Mouse (Mus musculus) ES-E14 (cell line): ENCODE data around the gene Igfn1. TPM values are rescaled to one million over a fixed set of nuclear protein-coding genes. Genes with fewer than 3 reads are reported as not detected.
A peak's percentile ranks its signal among the peaks of the same experiment; 100 is the strongest.

Source experiments
- DNase-seq: peaks from one replicate; pipeline ENCODE4 v3.0.0-alpha.2; 2013; ENCODE audit warnings: low read depth, low spot score
- H3K27ac ChIP-seq: 2 replicates; pipeline ENCODE4 v1.5.1; 2012; ENCODE audit warnings: low read depth, mild to moderate bottlenecking, low read length, moderate library complexity, mixed read lengths; ENCODE audit not compliant: poor library complexity, insufficient read depth, severe bottlenecking
- H3K36me3 ChIP-seq: 2 replicates; pipeline ENCODE4 v1.6.1; 2012; ENCODE audit warnings: mild to moderate bottlenecking, low read length, moderate library complexity, mixed read lengths; ENCODE audit not compliant: control insufficient read depth, poor library complexity, insufficient read depth, severe bottlenecking
- H3K4me1 ChIP-seq, 2 experiments: fragments of 150-350 bp in 1 of 2; sonication (generic) in 1 of 2; 2 replicates each; pipeline ENCODE4 v1.6.1; 2012; ENCODE audit warnings: low read length in 2 of 2, mild to moderate bottlenecking in 1 of 2, mixed read lengths in 1 of 2; ENCODE audit not compliant: control insufficient read depth in 2 of 2, insufficient read depth in 2 of 2, poor library complexity in 1 of 2
- H3K4me3 ChIP-seq, 2 experiments: fragments of 150-350 bp in 1 of 2; sonication (generic) in 1 of 2; 2 replicates each; pipeline ENCODE4 v1.5.1; 2012; ENCODE audit warnings: low read length in 2 of 2, low read depth in 1 of 2, mild to moderate bottlenecking in 1 of 2, mixed read lengths in 1 of 2; ENCODE audit not compliant: insufficient read depth in 1 of 2, poor library complexity in 1 of 2, severe bottlenecking in 1 of 2
- H3K9ac ChIP-seq: 2 replicates; pipeline ENCODE4 v1.6.1; 2012; ENCODE audit warnings: low read depth, mild to moderate bottlenecking, low read length, mixed read lengths; ENCODE audit not compliant: poor library complexity, insufficient read depth, severe bottlenecking
- H3K9me3 ChIP-seq: fragments of 150-350 bp; sonication (generic); 2 replicates; pipeline ENCODE4 v1.6.1; 2012; ENCODE audit warnings: low read depth, mild to moderate bottlenecking, low read length; ENCODE audit not compliant: control insufficient read depth, insufficient read depth
- CHD2 ChIP-seq: IDR thresholded peaks from 2 replicates; pipeline ENCODE4 v1.6.1; 2014; ENCODE audit warnings: mild to moderate bottlenecking, low read depth, low read length, inconsistent platforms
- HCFC1 ChIP-seq: IDR thresholded peaks from 2 replicates; pipeline ENCODE4 v1.6.1; 2012; ENCODE audit warnings: low read length, inconsistent platforms, borderline replicate concordance; ENCODE audit not compliant: insufficient read depth
- MAFK ChIP-seq: IDR thresholded peaks from 2 replicates; pipeline ENCODE4 v1.6.1; 2014; ENCODE audit warnings: mild to moderate bottlenecking, low read depth, low read length, inconsistent platforms; ENCODE audit not compliant: insufficient read depth
- ZC3H11A ChIP-seq: IDR thresholded peaks from 2 replicates; pipeline ENCODE4 v1.6.1; 2012; ENCODE audit warnings: low read depth, mild to moderate bottlenecking, inconsistent platforms, low read length, borderline replicate concordance
- ZNF384 ChIP-seq: IDR thresholded peaks from 2 replicates; pipeline ENCODE4 v1.6.1; 2012; ENCODE audit warnings: low read depth, low read length, inconsistent platforms
- in situ Hi-C, 2 experiments: fragments of 600-800 bp; cut with MboI; formaldehyde crosslinking; loops; one replicate each; pipeline ENCODE4 v1.15.1; 2025; ENCODE audit warnings: low sequenced_read_pairs in 2 of 2, inconsistent platforms in 1 of 2; ENCODE audit not compliant: unreplicated experiment in 2 of 2
- total RNA-seq: library from RNA; depleted of rRNA; stranded (reverse); fragments of 300-350 nt; gene quantifications from 2 replicates; pipeline ENCODE4 v1.2.3, GENCODE M21; 2012

Gene Igfn1
- total RNA-seq, 1 experiment, result 0.04 TPM

DNA sequence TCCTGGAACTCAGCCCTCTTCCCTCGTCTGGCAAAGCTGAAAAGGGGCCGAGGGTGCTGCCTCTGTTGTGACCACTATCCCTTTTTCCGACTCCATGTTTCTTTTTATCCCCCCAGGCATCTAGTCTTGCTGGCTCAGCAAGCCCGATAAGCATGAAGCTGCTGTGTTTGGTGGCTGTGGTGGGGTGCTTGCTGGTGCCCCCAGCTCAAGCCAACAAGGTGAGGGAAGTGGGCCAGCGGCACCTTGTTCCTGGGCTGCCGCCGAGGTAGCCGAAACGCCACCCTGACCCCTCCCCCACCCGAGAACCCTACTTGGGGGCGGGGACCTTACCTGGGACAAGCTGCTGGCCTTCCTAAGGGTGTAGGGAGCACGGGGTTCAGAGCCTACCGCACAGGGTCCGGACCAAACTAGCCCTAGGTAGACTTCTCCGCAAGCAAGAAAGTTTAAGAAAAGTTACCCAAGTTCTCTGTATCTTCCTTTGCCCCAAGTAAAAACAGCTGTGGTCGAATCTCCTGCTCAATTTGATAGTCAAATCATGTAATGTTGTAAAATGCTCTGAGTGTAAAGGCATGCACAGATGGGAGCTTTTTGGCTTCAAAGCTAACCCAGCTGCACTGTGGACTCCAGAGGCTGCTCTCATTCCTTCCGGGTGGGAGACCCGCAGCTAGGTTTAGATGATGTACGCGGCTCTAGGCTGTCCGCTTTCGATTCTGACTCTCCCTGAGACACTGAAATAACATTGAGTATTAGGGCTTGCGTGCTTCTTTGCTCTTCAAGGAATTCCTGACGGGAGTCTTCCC lies 12.4 kb upstream of the Igfn1 start:
- in situ Hi-C loops, result no loop called here
- DNase-seq, result peak; percentile 30
- Histone ChIP-seq H3K4me3 (peak overlapping the region; percentile 73 to 88), H3K36me3 (peaks cover 4% of the 10 kb centered on the region; the same call in 1 of the 2 replicates), H3K9ac (peak overlapping the region; percentile 88), H3K4me1 (peaks cover 0 to 7% of the 10 kb centered on the region in 2 experiments), H3K9me3 (no peaks in the 10 kb centered on the region), H3K27ac (no peak overlapping the region)
- TF ChIP-seq MAFK (no peak), HCFC1 (no peak), ZNF384 (no peak), ZC3H11A (no peak), CHD2 (no peak)

DNA sequence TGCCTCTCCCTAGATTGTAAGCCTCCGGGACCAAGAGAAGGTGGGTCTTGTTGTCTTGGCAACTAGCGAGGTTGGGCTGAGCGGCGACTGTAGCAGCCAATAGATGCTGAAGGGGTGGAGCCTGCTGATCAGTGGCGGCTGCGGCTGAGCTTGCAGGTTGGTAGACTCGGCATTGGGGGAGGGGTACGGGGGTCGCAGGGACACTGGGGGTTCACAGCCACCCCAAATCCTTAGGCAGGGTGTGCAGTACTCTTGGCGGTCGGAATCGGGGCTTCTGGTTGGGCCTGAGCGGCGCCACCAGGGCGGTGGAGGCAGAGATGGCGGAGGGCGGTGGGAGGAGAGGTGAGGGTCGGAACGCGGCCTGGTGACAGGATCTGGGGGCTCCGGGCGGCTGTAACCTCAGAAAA lies 11.8 kb upstream of the Igfn1 start:
- Histone ChIP-seq H3K4me3 (peak overlapping the region; percentile 73 to 88), H3K9me3 (no peaks in the 10 kb centered on the region), H3K4me1 (peaks cover 0 to 7% of the 10 kb centered on the region in 2 experiments), H3K27ac (no peak overlapping the region), H3K36me3 (peaks cover 4% of the 10 kb centered on the region; the same call in 1 of the 2 replicates), H3K9ac (peak overlapping the region; percentile 88)
- DNase-seq, result peak; percentile 94
- TF ChIP-seq CHD2 (peak; percentile 70; the same call in 1 of the 2 replicates), HCFC1 (no peak), MAFK (no peak)
- in situ Hi-C loops, result no loop called here

DNA sequence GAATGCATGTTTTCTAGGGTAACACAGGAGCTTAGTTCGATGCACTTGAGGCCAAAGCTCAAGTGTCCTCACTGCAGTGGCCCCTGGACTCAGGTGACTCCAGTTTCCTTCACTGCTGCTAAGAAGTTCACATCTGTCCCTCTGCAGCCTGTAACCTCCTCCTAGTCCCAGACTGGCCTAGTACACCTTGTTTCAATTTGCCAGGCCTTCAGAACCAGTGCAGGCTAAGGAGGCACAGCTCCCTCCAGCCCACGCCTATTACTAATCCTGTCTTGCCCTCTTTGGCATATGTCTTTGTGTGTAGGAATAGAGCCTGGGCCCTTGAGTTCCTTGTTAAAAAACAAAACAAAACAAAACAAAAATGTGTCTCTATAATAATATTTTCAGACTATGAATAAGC lies 11.2 kb upstream of the Igfn1 start:
- 0 out of 2 replicates have a peak overlapping the region, but pooled peaks have one; percentile 22 for H3K27ac ChIP-seq
- H3K4me3 ChIP-seq, result no peak overlapping the region
- no peak for TF ChIP-seq ZC3H11A
- TF ChIP-seq ZNF384, result no peak
- no peak for TF ChIP-seq CHD2
- no peak for TF ChIP-seq MAFK
- TF ChIP-seq HCFC1, result no peak

DNA sequence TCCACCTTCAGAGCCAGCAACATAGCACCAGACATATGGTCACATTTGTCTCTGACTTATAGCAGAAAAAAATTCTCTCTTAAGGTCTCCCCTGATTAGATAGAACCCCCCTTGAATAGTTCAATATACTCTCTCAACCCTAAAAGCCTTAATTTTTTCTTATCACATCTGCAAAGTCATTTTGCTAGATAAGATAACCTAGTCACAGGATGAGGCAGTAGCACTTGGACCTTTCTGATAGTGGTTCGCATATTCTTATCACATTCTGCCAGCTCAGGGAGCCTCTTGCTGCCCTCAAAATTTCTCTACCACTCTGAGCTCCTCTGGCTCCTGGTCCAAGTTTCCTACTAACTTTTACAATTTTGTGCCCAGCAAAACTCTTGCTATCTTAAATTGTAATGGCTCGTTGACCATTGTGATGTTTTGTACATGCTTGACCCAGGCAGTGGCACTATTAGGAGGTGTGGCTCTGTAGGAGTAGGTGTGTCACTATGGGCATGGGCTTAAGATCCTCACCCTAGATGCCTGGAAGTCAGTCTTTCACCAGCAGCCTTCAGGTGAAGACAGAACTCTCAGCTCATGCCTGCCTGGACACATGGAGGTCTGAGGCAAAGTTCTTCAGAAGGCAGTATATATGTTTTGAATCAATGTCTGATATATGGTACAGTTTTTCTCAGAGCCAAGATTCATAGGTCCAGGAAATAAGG lies 8.8 kb upstream of the Igfn1 start:
- H3K4me3 ChIP-seq, result no peak overlapping the region
- no peaks in the 10 kb centered on the region for H3K36me3 ChIP-seq
- H3K9me3 ChIP-seq, result no peaks in the 10 kb centered on the region
- TF ChIP-seq HCFC1 (no peak), ZNF384 (no peak), MAFK (no peak), CHD2 (no peak), ZC3H11A (no peak)
- no peak overlapping the region for H3K27ac ChIP-seq
- in situ Hi-C loops, result no loop called here
- peaks cover 0 to 7% of the 10 kb centered on the region in 2 experiments for H3K4me1 ChIP-seq
- DNase-seq, result no peak
- no peak overlapping the region for H3K9ac ChIP-seq

More for the DNA sequence above, 11.2 kb upstream of the Igfn1 start:
- in situ Hi-C loops, result no loop called here
- no peaks in the 10 kb centered on the region for H3K9me3 ChIP-seq
- H3K4me1 ChIP-seq, result peaks cover 0 to 7% of the 10 kb centered on the region in 2 experiments
- peaks cover 4% of the 10 kb centered on the region; the same call in 1 of the 2 replicates for H3K36me3 ChIP-seq
- peak overlapping the region; percentile 32; the same call in 1 of the 2 replicates for H3K9ac ChIP-seq
- DNase-seq, result no peak
